Mouse (Mus musculus) midbrain, embryonic 12.5 days (tissue): ENCODE measurements around the gene Wasf1. TPM values are rescaled to one million over a fixed set of nuclear protein-coding genes. Genes with fewer than 3 reads are reported as not detected.

Source experiments
- ATAC-seq: fragments of 200-750 bp; cut with Nextera tagmentation; 2 replicates; pipeline ENCODE4 v1.8.0; 2017; ENCODE audit warnings: low read depth, moderate TSS enrichment, moderate library complexity; ENCODE audit not compliant: low FRiP score
- H3K27ac ChIP-seq: fragments of 300-500 bp; sonication (generic); replicated peaks from 2 replicates; pipeline ENCODE4 v1.5.1; 2016; ENCODE audit warnings: mild to moderate bottlenecking
- H3K27me3 ChIP-seq: fragments of 300-500 bp; sonication (generic); 2 replicates; pipeline ENCODE4 v1.6.1; 2016; ENCODE audit warnings: mild to moderate bottlenecking
- H3K36me3 ChIP-seq: fragments of 300-500 bp; sonication (generic); 2 replicates; pipeline ENCODE4 v1.6.1; 2016
- H3K4me1 ChIP-seq: fragments of 300-500 bp; sonication (generic); 2 replicates; pipeline ENCODE4 v1.6.1; 2016
- H3K4me2 ChIP-seq: fragments of 300-500 bp; sonication (generic); replicated peaks from 2 replicates; pipeline ENCODE4 v1.6.1; 2016; ENCODE audit warnings: mild to moderate bottlenecking, moderate library complexity
- H3K4me3 ChIP-seq: fragments of 300-500 bp; sonication (generic); 2 replicates; pipeline ENCODE4 v1.5.1; 2016; ENCODE audit warnings: mild to moderate bottlenecking
- H3K9ac ChIP-seq: fragments of 300-500 bp; sonication (generic); replicated peaks from 2 replicates; pipeline ENCODE4 v1.6.1; 2016; ENCODE audit warnings: mild to moderate bottlenecking, moderate library complexity
- H3K9me3 ChIP-seq: fragments of 300-500 bp; sonication (generic); 2 replicates; pipeline ENCODE4 v1.6.1; 2016; ENCODE audit warnings: mild to moderate bottlenecking
- WGBS: fragments of 180-500 bp; shearing (Covaris S2); methylation state at CpG from one replicate; pipeline ENCODE4 v1.1.7; 2016; 5-methylcytosine and 5-hydroxymethylcytosine counted together
- polyA plus RNA-seq: library from polyadenylated mRNA; unstranded; fragments of >200 nt; fragmentation: Nextera tagmentation; extraction: Ambion mirVana; gene quantifications from 2 replicates; pipeline ENCODE4 v1.2.1, GENCODE M21; 2016

Wasf1 gene
- 74.8 and 85.0 TPM in 2 replicates for polyA plus RNA-seq

GRCm38 (mm10) chr10:40882831-40883643 is at the start of gene Wasf1, which contains the start of gene Cdc40:
Gene Wasf1 (plus strand): TSS chr10:40883475.
Gene Cdc40 (minus strand): TSS chr10:40883311.
- no peaks in the 10 kb centered on the region for H3K9me3 ChIP-seq
- 0 out of 2 replicates have a peak, but pooled peaks cover 4% of the 10 kb centered on the region for H3K36me3 ChIP-seq
- H3K4me2 ChIP-seq: peak within 1 kb of the TSS; percentile 57
- H3K9ac ChIP-seq: peak within 1 kb of the TSS; percentile 98
- H3K4me3 ChIP-seq: peak within 1 kb of the TSS; percentile 95
- WGBS: under 1% methylated on average over 44 of the region's 44 CpGs
- H3K27ac ChIP-seq: peak within 1 kb of the TSS; percentile 98
- ATAC-seq: peak; percentile 96
- H3K27me3 ChIP-seq: no peaks in the 10 kb centered on the region
- H3K4me1 ChIP-seq: peaks cover 17% of the 10 kb centered on the region

- no peak overlapping the region for H3K4me3 ChIP-seq
- H3K4me2 ChIP-seq: no peak overlapping the region
- 92% methylated on average over 5 of the region's 5 CpGs for WGBS
- H3K4me1 ChIP-seq: no peaks in the 10 kb centered on the region
- H3K9me3 ChIP-seq: no peaks in the 10 kb centered on the region
- no peak overlapping the region for H3K27ac ChIP-seq
- no peaks in the 10 kb centered on the region for H3K27me3 ChIP-seq
- H3K36me3 ChIP-seq: peaks cover 58% of the 10 kb centered on the region
- no peak overlapping the region for H3K9ac ChIP-seq
- no peak for ATAC-seq
Observed at GRCm38 (mm10) chr10:40840086-40840485, 43.2 kb upstream of the Wasf1 start.

- no peaks in the 10 kb centered on the region for H3K27me3 ChIP-seq
- WGBS: 82% methylated on average over 5 of the region's 5 CpGs
- H3K9ac ChIP-seq: no peak overlapping the region
- H3K4me3 ChIP-seq: no peak overlapping the region
- ATAC-seq: no peak
- H3K27ac ChIP-seq: no peak overlapping the region
- peaks cover 57% of the 10 kb centered on the region for H3K36me3 ChIP-seq
- no peaks in the 10 kb centered on the region for H3K4me1 ChIP-seq
- H3K4me2 ChIP-seq: no peak overlapping the region
- no peaks in the 10 kb centered on the region for H3K9me3 ChIP-seq
Observed at GRCm38 (mm10) chr10:40843841-40844240, 39.4 kb upstream of the Wasf1 start.

- Histone ChIP-seq H3K4me1 (no peaks in the 10 kb centered on the region), H3K9ac (no peak overlapping the region), H3K4me2 (no peak overlapping the region), H3K27me3 (no peaks in the 10 kb centered on the region), H3K36me3 (peaks cover 60% of the 10 kb centered on the region), H3K4me3 (no peak overlapping the region), H3K9me3 (no peaks in the 10 kb centered on the region), H3K27ac (no peak overlapping the region)
- 84% methylated on average over 10 of the region's 10 CpGs for WGBS
- no peak for ATAC-seq
Observed at GRCm38 (mm10) chr10:40844546-40844945, 38.7 kb upstream of the Wasf1 start.

GRCm38 (mm10) chr10:40845626-40846025 is 37.6 kb upstream of the Wasf1 start:
- WGBS: 87% methylated on average over 6 of the region's 6 CpGs
- H3K4me3 ChIP-seq: no peak overlapping the region
- H3K9me3 ChIP-seq: no peaks in the 10 kb centered on the region
- no peak for ATAC-seq
- H3K4me1 ChIP-seq: no peaks in the 10 kb centered on the region
- no peak overlapping the region for H3K9ac ChIP-seq
- no peak overlapping the region for H3K27ac ChIP-seq
- H3K36me3 ChIP-seq: peaks cover 58% of the 10 kb centered on the region
- H3K27me3 ChIP-seq: no peaks in the 10 kb centered on the region
- H3K4me2 ChIP-seq: no peak overlapping the region

- no peak overlapping the region for H3K4me3 ChIP-seq
- H3K27me3 ChIP-seq: no peaks in the 10 kb centered on the region
- no peaks in the 10 kb centered on the region for H3K4me1 ChIP-seq
- H3K4me2 ChIP-seq: no peak overlapping the region
- H3K27ac ChIP-seq: no peak overlapping the region
- H3K36me3 ChIP-seq: peaks cover 45% of the 10 kb centered on the region
- WGBS: 95% methylated on average over 10 of the region's 10 CpGs
- no peaks in the 10 kb centered on the region for H3K9me3 ChIP-seq
- no peak overlapping the region for H3K9ac ChIP-seq
- no peak for ATAC-seq
Observed at GRCm38 (mm10) chr10:40847176-40847874, 36.0 kb upstream of the Wasf1 start.

GRCm38 (mm10) chr10:40850644-40851043 is 32.6 kb upstream of the Wasf1 start:
- Histone ChIP-seq H3K9ac (no peak overlapping the region), H3K27me3 (no peaks in the 10 kb centered on the region), H3K4me3 (no peak overlapping the region), H3K36me3 (peaks cover 28% of the 10 kb centered on the region), H3K27ac (no peak overlapping the region), H3K4me1 (no peaks in the 10 kb centered on the region), H3K9me3 (no peaks in the 10 kb centered on the region), H3K4me2 (no peak overlapping the region)
- WGBS: 93% methylated on average over 2 of the region's 2 CpGs
- ATAC-seq: no peak

GRCm38 (mm10) chr10:40851138-40851537 is 32.1 kb upstream of the Wasf1 start:
- Histone ChIP-seq H3K4me2 (no peak overlapping the region), H3K9ac (no peak overlapping the region), H3K4me1 (no peaks in the 10 kb centered on the region), H3K27me3 (no peaks in the 10 kb centered on the region), H3K9me3 (no peaks in the 10 kb centered on the region), H3K36me3 (peaks cover 28% of the 10 kb centered on the region), H3K4me3 (no peak overlapping the region), H3K27ac (no peak overlapping the region)
- ATAC-seq: no peak

- no peak overlapping the region for H3K4me3 ChIP-seq
- H3K4me2 ChIP-seq: no peak overlapping the region
- peaks cover 3% of the 10 kb centered on the region; the same call in 1 of the 2 replicates for H3K36me3 ChIP-seq
- 67% methylated on average over 2 of the region's 2 CpGs for WGBS
- no peak overlapping the region for H3K27ac ChIP-seq
- H3K4me1 ChIP-seq: no peaks in the 10 kb centered on the region
- H3K27me3 ChIP-seq: no peaks in the 10 kb centered on the region
- ATAC-seq: no peak
- no peak overlapping the region for H3K9ac ChIP-seq
- H3K9me3 ChIP-seq: no peaks in the 10 kb centered on the region
Observed at GRCm38 (mm10) chr10:40855616-40856015, 27.7 kb upstream of the Wasf1 start.

- no peak overlapping the region for H3K4me3 ChIP-seq
- no peaks in the 10 kb centered on the region for H3K4me1 ChIP-seq
- ATAC-seq: no peak
- no peak overlapping the region for H3K27ac ChIP-seq
- no peaks in the 10 kb centered on the region for H3K27me3 ChIP-seq
- WGBS: 93% methylated on average over 7 of the region's 7 CpGs
- no peaks in the 10 kb centered on the region for H3K9me3 ChIP-seq
- H3K36me3 ChIP-seq: peaks cover 3% of the 10 kb centered on the region; the same call in 1 of the 2 replicates
- H3K4me2 ChIP-seq: no peak overlapping the region
- H3K9ac ChIP-seq: no peak overlapping the region
Observed at GRCm38 (mm10) chr10:40856703-40857102, 26.6 kb upstream of the Wasf1 start.

- no peaks in the 10 kb centered on the region for H3K4me1 ChIP-seq
- WGBS: 84% methylated on average over 8 of the region's 8 CpGs
- H3K9me3 ChIP-seq: no peaks in the 10 kb centered on the region
- no peak overlapping the region for H3K4me2 ChIP-seq
- no peak overlapping the region for H3K27ac ChIP-seq
- no peak for ATAC-seq
- no peak overlapping the region for H3K4me3 ChIP-seq
- H3K9ac ChIP-seq: no peak overlapping the region
- H3K27me3 ChIP-seq: no peaks in the 10 kb centered on the region
- H3K36me3 ChIP-seq: no peaks in the 10 kb centered on the region
Observed at GRCm38 (mm10) chr10:40857599-40857998, 25.7 kb upstream of the Wasf1 start.

- 94% methylated on average over 2 of the region's 2 CpGs for WGBS
- Histone ChIP-seq H3K27ac (no peak overlapping the region), H3K36me3 (peaks cover 14% of the 10 kb centered on the region), H3K4me3 (no peak overlapping the region), H3K9me3 (no peaks in the 10 kb centered on the region), H3K4me1 (no peaks in the 10 kb centered on the region), H3K4me2 (no peak overlapping the region), H3K27me3 (no peaks in the 10 kb centered on the region), H3K9ac (no peak overlapping the region)
- ATAC-seq: no peak
Observed at GRCm38 (mm10) chr10:40868081-40868480, 15.2 kb upstream of the Wasf1 start.
